Mouse (Mus musculus): ENCODE data around the gene Itgb1bp1.

Gene Itgb1bp1

DNA sequence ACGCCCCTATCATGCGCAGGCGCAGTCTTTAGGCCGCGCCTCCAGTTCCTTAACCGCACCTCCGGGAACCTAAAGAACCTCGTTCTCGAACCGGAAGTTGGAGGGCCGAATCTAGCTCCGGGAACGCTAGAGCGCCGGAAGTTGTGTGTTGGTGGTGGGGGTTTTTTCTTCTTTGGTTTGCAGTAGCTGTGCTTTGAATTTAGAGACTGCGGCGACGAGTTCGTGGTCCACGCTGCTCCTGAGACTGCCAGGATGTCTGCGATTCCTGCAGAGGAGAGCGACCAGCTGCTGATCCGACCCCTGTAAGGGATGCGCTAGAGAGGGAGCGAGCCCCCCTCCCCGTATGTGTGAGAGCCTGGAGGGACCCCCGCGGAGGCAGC is at the start of gene Itgb1bp1:
TSS of gene Itgb1bp1 (minus strand) at position 42 of the 380 bp plus-strand sequence.
- DNase-seq (ENCODE audit: extremely low spot score, low read depth, low spot score) = peak; percentile 93

DNA sequence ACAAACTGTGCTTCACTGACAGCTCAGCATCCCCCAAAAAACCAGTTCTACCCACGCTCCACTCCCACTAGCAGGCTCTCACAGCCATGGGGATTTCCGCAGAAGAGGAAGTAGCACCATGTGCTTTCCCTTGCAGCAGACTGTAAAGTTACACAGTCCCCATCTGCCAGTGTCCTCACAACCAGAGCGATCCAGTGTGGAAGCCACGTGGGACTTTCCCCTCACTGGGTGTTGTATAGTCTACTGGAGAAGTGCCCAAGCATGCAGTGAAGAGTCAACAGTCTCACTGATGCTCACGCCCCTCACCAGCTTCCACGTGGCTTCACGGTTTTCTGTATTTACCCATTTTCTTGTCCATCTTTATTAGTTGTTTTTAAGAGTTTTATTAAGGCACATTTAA is 49.8 kb upstream of the Itgb1bp1 start:
- DNase-seq (ENCODE audit: extremely low spot score, low read depth, low spot score) = no peak

DNA sequence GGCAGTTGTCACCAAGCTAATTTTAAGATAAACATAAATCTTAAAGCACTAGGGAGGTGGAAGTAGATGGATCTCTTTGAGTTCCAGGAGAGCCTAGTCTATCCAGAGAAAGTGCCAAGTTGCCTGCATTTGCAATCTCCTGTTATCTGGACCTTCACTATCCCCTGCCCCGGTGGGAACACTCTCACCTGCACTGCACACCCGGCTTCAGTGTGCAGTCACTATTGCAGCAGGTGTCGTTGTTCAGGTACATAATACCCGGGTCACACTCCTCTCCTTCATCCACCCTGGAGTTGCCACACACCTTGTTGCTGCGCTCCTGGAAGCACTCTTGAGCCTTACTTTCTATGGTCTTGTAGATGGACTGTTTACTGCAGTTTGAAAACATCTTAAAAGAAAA is 47.7 kb upstream of the Itgb1bp1 start:
- no peak for DNase-seq (ENCODE audit: extremely low spot score, low read depth, low spot score)

DNA sequence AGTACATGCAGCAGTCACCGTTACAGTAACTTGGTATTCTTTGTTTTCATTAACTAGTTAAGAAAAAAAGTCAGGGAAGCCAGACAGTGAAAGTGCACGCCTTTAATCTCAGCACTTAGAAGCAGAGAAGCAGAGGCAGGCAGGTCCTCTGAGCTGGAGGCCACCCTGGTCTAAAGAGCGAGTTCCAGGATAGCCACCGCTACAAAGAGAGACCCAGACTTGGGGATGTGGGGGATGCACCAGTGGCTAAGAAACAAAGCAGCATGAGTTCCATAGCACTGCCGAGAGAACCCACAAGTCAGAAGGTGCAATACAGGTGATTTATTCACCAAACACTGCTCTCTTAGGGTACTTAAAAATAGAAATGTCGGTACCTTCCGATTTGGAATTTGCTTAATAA is 46.9 kb upstream of the Itgb1bp1 start:
- no peak for DNase-seq (ENCODE audit: extremely low spot score, low read depth, low spot score)

DNA sequence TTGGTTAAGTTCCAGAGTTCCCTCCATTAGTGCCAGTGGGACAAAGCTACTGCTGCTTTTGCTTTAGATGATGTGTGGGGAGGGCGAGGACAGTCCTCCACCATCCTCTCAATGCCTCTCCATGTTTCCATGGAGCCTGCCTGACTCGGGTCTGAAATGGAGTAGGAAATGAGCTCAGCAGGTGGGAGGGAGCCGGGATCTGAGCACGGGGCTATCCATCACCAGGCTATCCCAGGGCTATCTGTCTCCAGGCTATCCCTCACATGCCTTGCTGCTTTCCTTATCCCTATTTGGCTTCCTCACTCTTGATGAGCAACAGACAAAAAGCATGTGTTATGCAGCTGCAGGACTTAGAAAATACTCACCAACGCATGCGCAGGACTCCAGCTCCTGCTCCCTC is 45.6 kb upstream of the Itgb1bp1 start:
- DNase-seq (ENCODE audit: extremely low spot score, low read depth, low spot score) = no peak

DNA sequence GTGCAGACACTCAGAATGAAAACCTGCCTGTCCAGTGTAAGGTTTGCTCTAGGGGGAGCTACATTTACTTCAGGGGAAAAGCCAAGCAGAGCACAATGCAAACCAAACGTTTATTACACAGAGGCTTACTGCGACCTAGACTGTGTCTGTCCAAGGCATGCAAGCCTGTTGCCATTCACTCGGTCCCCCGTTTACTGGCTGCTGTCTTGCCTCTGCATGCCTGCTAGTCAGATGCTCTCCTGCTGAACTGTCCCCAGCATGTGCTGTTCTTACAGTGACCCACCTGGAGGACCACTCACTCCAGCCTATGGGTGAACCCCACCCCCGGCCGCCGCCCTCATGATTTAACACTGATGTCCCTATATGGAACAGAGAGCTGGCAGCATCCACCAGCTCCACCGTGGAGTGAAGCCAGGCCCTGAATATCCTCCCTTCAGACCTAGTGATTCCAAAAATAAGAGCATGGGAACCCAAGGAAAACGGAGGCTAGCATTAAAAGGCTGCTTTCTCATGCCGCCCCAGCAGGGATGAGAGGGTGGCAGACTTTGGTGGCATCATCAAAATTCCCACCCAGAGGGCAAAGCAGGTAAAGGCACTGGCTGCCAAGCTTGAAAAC is 45.0 kb upstream of the Itgb1bp1 start:
- no peak for DNase-seq (ENCODE audit: extremely low spot score, low read depth, low spot score)

DNA sequence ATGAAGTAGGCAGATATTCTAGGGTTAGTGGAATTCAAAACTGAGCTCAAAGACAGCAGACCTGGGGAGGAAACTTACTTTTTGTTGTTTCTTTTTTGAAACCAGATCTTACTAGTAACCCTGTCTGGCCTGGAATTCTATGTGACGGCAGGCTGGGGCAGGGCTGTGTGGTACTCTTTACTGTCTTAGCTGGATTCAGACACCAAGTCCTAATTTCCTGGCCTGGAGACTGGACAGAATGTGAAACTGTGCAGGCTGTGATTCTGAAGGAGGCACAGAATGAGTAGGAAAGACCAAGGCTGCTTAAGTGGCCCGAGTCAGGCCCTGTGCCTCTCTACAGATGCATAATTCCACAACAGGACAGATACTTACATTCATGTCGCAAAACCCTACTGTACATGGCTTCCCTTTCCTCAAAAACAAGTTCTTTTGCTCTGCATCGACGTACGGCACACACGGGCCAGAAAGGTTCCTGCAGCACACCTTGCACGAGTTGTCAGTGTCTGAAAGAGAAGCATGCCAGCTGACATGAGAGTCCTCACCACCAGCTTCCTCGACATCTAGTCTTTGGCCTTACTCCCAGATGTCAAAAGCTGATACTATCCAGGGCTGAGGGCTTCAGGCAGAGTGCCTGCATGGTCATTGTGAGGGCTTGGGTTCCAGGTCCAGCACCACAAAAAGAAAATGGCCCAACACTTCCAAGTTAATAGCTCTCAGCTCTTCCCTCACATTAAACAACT is 43.7 kb upstream of the Itgb1bp1 start:
- no peak for DNase-seq (ENCODE audit: extremely low spot score, low read depth, low spot score)

DNA sequence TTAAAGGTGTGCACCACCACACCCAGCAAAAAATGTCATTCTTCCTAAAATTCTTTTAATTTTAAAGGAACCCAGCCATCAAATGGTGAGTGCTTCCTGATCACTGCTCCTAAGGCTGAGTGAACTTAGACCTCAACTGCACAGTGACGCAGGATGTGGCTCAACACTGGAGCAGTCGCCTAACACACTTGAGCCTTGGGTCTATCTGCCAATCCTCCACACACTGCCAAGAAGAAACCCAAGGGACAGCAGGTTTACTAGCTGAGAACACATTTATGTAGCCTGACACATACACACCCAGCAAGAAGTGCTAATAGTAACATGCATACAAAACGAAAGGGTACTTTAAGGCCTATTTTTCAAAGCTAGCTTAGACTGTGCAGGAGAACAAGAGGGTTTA is 40.2 kb upstream of the Itgb1bp1 start:
- no peak for DNase-seq (ENCODE audit: extremely low spot score, low read depth, low spot score)

DNA sequence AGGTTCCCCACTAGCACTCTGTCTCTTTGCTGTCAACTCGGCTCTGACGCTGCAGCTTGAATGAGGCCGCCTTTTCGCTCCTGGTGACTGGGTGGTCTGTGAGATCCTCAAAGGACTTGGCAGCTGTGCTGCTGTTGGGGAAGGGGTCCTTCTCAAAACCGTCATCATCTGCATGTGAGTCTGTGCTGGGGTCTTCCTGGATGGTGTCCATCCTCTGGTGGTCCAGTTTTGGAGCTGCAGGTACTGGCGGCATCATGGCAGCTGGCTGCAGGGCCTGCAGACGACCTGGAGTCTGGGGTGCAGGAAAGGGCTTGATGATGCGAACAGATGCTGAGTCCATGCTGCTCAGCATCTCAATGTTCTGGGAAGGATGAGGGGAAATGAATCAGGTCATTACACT is 39.2 kb upstream of the Itgb1bp1 start:
- DNase-seq (ENCODE audit: extremely low spot score, low read depth, low spot score) = no peak

DNA sequence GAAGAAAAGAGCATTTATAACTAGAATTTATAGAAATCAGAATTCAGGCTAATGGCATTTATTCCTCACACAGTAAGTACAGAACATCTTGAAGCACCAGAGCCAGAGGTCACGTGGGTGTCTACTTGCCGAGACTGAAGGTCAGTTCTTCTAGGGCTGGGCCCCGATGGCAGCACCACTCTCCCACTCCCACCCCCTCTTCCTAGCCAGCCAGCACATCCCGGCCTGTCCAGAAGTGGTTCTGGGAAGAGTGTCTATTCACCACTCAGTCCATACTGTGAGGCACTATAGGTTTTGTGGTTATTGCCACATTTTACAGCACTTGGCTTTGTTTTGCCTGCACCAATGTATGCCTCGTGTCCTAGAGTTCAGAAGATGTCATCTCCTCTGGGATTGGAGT is 38.0 kb upstream of the Itgb1bp1 start:
- no peak for DNase-seq (ENCODE audit: extremely low spot score, low read depth, low spot score)

DNA sequence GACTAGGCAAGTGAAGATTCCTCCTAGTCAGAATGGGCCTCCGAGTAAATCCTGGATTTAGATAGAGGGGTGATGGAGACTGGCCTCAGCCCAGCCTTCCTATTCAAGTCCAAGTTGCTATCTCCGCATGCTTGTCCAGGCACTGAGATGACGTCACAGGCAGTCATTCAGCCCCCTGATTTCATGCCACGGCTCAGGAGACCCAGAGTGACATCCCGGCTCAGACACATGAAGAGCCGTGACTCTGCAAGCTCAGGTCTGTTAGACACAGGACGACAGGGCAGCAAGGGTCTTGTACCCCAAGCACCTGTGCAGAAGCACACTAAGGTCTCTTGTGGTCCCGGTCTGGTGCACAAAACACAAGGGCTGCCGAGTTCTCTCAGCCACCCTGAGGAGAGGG is 36.8 kb upstream of the Itgb1bp1 start:
- DNase-seq (ENCODE audit: extremely low spot score, low read depth, low spot score) = no peak

DNA sequence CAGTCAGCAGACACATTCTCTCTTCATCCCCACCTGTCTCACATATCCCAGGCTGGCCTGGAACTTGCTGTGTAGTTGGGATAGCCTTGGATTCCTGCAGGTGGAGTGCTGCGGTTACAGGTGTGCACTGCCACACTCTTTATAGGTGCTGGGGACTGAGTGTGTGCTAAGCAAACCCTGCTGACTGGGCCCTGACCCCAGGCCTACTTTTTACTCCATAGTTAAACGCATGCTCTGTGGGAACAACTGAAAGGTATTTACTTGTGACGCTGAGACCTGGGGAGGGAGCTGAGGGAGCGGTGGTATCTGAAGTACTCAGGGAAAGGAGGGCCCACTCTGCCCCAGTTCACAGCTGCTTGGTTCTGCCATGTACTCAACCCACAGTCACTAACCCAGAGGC is 36.2 kb upstream of the Itgb1bp1 start:
- DNase-seq (ENCODE audit: extremely low spot score, low read depth, low spot score) = no peak

DNA sequence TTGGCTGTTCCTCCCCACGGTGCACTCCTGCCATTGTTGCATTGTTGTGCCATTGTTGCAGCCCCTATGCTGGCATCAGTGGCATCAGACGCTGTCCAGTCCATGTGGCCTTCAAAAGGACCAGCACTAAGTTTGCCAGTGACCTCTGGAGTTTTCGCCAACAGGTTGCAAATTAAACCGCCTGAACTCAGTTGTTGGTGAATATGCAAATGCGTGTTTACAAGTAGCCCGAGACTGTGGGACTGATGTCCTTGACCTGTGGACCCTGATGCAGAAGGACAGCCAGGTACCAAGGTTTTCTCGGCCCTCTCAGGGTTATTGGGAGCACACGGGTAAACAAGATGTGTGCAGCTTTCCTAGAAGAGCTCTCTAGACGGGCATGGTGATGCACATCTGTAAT is 35.1 kb upstream of the Itgb1bp1 start:
- DNase-seq (ENCODE audit: extremely low spot score, low read depth, low spot score) = no peak

DNA sequence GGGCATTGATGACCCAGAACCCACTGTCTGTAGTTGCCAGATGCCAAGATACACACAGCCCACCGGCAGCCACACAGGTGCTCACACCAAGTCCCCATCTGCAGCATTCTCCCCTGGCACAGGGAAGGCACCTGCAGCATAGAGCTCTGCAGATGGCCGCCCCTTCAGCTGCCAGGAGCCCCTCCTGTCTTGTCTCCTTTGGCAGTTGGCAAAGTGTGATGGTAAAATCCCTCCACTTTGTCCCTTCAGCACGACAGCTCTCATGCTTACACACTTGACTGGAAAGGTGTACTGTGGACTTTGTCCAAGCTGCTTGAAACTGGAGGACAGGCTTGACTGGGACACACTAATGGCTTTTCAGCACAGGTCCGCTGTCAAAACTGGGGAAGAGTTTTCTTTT is 34.2 kb upstream of the Itgb1bp1 start:
- DNase-seq (ENCODE audit: extremely low spot score, low read depth, low spot score) = no peak

DNA sequence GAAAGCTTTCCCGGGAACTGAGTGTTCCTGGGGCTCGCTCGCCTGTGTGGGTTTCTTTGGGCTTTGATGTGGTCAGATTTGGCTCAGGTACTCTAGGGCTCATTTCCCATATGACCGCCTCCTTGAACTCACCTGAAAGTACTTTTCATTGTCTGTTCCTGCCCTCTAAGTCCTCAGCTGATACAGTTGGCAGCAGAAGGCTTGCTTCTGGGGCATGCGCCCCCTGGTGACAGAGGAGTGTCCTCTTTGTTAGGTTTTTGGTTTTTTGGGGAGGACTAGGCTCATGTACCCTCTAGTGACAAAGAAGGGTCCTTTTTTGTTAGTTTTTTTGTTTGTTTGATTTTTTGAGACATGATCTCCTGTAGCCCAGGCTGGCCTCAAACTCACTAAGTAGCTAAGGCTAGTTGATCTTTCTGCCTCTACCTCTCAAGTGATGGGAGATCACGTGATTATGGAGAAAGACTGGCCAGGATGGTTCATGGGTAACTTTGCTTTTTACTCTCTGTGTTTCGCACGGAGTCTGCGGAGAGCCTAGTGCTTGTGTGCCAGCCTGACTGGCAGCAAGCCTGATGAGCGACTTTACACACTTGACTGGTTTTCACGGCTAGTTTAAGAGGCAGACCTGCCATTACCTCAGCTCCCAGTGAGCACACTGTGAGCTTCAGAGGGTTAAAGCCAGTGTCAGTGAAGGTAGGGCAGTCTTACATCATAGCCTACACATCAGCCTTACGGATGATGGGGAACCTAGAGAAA is 32.2 kb upstream of the Itgb1bp1 start:
- DNase-seq (ENCODE audit: extremely low spot score, low read depth, low spot score) = peak; percentile 37

DNA sequence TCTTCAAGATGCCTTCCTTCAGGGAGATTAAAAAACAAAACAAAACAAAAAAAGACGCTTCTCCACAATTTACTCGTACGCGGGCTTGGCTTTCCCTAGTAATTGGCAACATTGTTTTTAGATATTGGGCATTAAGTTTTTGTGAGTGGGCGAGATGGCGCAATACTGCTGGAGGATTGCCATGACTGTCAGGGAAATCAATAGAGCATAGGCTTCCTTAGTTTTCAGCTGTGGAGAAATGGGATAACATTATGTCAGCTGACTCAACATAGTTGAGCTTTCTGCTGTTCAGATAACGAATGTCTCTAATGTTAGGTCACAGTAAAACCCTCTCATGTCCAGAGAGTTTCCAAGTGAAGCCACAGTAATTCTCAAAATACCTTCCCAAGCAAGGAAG is 30.8 kb upstream of the Itgb1bp1 start:
- DNase-seq (ENCODE audit: extremely low spot score, low read depth, low spot score) = no peak

DNA sequence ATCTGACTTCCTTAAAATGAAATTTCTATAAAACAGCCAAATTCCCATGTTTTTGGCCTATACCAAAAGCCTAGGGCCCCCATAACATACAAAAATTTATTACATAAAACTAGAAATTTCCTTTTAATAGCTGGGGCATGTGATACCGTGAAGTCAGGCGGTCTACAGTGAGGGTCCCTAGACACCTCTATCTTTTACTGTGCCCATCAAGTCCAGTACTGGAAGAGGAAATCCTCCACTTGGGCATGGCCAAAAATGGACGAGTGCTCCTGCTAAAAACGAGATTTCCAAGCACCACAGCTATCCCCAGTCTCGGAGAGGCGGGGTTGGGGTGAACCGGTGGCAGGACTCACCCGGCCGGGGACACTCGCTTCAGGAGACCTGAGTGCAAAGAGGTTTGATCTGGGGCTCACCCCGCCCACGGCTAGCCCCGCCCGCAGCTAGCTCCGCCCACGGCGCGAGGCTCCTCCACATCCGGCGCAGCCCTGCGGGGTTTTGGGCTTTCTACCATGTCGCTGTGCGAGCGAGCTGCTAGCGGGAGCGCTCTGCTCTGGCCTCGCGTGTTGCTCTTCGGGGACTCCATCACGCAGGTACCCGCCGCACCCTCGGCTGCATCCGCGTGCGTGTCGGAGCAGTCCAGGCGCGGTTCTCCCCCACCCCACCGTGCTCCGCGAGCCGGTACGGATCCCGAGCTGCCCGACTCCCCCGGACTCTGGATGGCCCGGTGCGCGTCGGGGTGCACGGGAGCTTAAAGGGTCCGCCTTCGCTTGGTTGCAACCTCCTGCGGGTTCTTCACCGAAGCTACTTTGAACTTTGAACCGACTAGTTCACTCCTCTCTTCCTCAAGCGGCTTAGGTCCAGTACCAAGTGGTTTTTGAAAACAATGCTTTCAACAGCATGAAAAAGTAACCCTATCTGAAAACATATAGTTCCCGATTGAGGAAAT is 30.1 kb upstream of the Itgb1bp1 start, which contains the start of gene Iah1:
TSS of gene Iah1 (plus strand) at position 467 of the 946 bp plus-strand sequence.
- DNase-seq (ENCODE audit: extremely low spot score, low read depth, low spot score) = peak; percentile 14

DNA sequence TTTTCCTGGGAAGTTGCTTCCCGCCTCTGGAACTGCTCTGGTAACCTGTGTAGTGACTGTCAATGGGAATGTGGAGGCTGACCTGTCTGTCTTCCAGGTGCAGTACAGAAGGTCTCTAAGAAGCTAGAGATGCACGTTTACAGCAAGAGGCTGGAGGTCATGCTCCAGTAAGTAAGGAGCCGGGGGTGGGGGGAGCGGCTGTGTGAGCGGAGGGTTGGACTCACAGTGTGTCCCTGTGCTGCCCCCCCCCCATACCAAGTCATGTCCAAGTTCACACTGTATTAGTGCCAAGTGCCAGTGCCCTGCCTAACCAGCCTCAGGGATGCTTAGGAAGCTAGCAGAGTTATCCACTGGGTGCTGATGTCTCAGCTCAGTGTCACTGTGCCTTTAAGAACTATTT is 26.1 kb upstream of the Itgb1bp1 start:
- DNase-seq (ENCODE audit: extremely low spot score, low read depth, low spot score) = no peak

DNA sequence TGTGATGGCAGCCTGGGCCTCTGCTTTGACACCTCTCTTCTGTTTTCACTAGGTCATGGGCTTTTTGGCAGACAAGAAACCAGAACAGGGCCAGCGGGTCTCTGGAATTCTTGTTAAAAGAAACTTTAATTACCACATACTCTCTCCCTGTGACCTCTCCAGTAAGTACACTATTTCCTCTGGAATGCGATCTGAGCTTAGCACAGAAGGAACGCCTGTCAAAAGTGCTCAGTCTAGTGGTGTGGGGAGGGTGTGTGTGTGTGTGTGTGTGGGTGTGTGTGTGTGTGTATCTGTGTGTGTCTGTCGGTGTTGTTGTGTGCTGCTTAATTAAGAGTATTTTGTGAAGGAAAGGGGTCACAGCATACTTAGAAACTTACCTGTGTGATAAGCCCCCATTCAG is 20.6 kb upstream of the Itgb1bp1 start:
- no peak for DNase-seq (ENCODE audit: extremely low spot score, low read depth, low spot score)

DNA sequence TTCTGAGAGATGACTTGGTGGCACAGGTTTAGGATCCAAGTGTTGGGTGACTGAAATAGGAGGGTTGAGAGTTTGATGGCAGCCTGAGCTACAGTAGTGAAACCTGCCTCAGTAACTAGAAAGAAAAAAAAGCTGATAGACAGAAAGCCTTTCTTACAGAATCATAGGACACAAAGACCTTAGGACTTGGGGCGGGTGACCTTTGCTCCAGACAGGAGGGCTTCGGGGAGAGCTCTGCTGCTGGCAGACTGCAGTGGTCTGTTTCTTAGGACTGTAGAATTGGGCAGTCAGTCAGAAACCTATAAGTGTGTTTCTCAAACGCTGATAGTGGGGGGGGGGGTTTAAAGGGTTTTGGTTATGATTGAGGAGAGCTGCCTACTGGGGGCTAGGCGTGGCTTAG is 19.7 kb upstream of the Itgb1bp1 start:
- no peak for DNase-seq (ENCODE audit: extremely low spot score, low read depth, low spot score)

DNA sequence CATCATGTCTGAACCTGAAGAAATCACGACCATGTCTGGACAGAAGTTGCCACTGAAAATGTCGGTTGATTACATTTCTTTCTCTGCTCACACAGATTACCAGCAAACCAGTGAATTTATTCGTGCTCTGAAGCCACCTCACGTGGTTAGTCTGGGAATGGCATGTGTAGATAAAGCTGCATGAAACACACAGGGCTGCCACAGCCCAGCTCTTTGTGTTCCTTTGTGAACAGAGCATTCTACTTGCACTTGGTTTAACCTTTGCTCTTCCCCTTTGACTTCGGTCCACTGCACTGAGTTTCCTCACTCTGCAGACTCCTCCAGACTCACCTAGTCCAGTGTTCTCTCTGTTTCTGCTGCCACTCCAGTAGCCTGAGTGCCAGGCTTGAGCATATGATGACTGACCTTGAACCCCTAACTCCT is 16.3 kb upstream of the Itgb1bp1 start:
- DNase-seq (ENCODE audit: extremely low spot score, low read depth, low spot score) = no peak
